Mouse (Mus musculus) brain, embryonic 14.5 days (tissue): ENCODE results near the gene Eef1akmt2. TPM values are rescaled to one million over a fixed set of nuclear protein-coding genes. Genes with fewer than 3 reads are reported as not detected.
A peak's percentile ranks its signal among the peaks of the same experiment; 100 is the strongest.

ENCODE experiments used
- DNase-seq: peaks from one replicate; pipeline ENCODE4 v3.0.0-alpha.2; 2011; ENCODE audit warnings: low read depth
- CTCF ChIP-seq: fragments of 200-500 bp; IDR thresholded peaks from 2 replicates; pipeline ENCODE4 v1.5.1; 2012; ENCODE audit warnings: inconsistent platforms, mild to moderate bottlenecking, moderate library complexity, borderline replicate concordance; ENCODE audit not compliant: insufficient read depth, insufficient read length; ENCODE audit errors: extremely low read depth
- POLR2A ChIP-seq: fragments of 200-500 bp; IDR thresholded peaks from 2 replicates; pipeline ENCODE4 v1.6.1; 2012; ENCODE audit warnings: mild to moderate bottlenecking, inconsistent platforms, borderline replicate concordance; ENCODE audit not compliant: poor library complexity, insufficient read depth, insufficient read length, severe bottlenecking; ENCODE audit errors: extremely low read depth
- polyA plus RNA-seq: library from polyadenylated mRNA; depleted of rRNA; stranded (reverse); fragments of >200 nt; gene quantifications from 2 replicates; pipeline ENCODE4 v1.2.3, GENCODE M21; 2012; rRNA removed

The Eef1akmt2 gene
- polyA plus RNA-seq = 54.4 and 61.7 TPM in 2 replicates

DNA sequence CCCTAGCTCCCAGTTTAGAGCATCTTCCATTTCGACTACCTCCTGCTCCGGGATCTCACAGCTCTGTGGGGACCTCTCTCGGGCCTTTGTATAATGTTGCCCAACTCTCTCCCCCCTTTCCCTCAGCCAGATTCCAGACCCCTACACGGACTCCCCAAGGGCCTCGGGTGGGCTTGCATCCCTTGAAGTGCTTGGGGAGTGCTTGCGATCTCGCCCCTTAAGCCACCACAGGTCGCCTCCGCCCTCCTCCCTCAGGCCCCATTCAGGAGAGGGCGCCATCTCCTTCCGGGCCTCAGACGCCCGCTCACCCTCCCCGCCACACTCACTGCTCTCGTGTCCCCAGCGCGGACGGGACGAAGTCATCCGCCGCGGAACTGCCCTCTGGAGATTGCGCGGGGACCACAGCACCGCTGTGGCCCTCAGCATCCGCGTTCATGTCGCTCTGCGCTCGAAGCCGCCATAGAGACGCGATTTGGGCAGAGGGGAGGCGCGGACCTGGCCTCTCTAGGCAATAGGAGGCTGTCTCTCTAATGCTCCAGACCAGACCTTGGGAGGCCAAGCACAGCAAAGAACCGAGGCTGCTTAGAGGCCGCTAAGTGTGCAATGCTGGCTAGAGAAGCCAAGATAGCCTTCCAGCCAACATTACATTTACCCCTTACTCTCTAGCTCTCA lies at the start of gene Eef1akmt2:
Gene Eef1akmt2 (minus strand): TSS at position 501 of the 672 bp plus-strand sequence.
- TF ChIP-seq CTCF (no peak), POLR2A (peak; percentile 45; the same call in 1 of the 2 replicates)
- peak; percentile 97 for DNase-seq

- no peak for TF ChIP-seq CTCF
- TF ChIP-seq POLR2A = no peak
- no peak for DNase-seq
These were observed 48.5 kb upstream of the Eef1akmt2 start for GRCm38 (mm10) chr7:132900826-132901531.

DNA sequence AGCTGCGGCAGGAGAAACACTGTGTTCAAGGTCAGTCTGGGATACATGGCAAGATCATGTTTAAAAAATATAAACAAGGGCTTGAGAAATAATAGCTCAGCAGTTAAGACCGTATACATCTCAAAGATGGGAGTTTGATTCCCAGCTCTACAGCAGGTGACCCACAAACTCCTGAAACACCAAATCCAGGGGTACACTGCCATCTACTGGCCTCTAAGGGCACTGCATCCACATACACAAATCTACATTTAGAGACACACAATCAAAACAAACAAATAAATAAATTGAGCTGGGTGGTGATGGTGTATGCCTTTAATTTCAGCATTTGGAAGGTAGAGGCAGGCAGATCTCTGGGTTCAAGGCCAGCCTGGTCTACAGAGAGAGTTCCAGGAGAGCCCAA lies 45.8 kb upstream of the Eef1akmt2 start:
- no peak for DNase-seq
- no peak for TF ChIP-seq POLR2A
- peak; percentile 57; the same call in 1 of the 2 replicates for TF ChIP-seq CTCF

- peak; percentile 20; the same call in 1 of the 2 replicates for TF ChIP-seq CTCF
- TF ChIP-seq POLR2A = no peak
- no peak for DNase-seq
These were observed 44.8 kb upstream of the Eef1akmt2 start for GRCm38 (mm10) chr7:132897258-132897657.

- TF ChIP-seq CTCF (no peak), POLR2A (no peak)
These were observed 43.8 kb upstream of the Eef1akmt2 start for GRCm38 (mm10) chr7:132896206-132896815.

DNA sequence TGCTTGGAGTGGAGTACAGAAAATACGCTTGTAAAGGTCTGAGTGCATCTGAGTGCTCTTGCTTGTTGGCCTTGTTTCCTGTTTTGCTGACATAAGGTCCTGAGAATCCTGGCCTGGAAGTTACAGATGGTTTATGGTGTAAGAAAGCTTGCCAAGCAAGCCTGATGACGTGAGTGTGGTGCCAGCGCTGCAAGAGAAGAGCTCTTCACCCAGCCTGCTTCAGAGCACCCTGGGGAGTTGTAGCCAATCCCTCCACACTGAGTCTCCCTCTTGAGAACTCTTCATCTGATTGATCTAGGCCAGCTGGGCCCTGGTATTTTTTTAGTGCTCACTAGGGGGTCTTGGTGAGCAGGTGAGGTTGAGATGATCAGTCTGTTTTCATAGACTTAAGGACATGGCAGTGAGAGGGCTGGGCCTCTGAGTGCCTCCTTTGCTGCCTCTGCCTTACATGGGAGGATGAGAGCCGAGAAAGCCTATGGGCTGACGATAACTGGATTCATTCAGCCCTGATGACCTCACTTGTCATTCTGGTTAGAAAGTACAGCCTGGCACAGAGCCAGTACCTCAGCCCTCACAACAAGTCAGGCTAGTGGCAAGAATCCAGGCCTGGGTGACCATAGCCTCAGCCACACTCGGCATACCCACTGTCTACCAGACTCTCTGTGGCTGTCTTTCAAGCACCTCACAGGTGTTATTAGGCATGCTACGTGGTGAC lies 42.5 kb upstream of the Eef1akmt2 start:
- peak; percentile 31 for DNase-seq
- TF ChIP-seq CTCF (no peak), POLR2A (no peak)

More at GRCm38 (mm10) chr7:132896206-132896815, 43.8 kb upstream of the Eef1akmt2 start:
- DNase-seq = no peak

DNA sequence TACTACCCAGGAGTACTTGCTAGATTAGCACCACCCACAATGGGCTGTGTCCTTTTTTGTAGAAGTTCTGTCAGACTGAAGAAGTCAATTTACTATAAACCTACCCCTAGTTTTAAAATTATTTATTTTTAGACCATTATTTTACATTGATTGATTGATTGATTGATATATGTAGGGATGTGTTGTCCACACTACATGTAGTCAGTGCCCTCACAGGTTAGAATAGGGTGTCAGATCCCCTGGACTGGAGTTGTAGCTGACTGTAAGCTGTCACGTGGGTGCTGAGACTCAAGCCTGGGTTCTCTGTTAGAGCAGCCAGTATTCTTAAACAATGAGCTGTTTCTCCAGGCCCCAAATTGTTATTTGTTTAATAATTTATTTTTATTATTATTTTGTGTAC lies 40.9 kb upstream of the Eef1akmt2 start:
- no peak for TF ChIP-seq POLR2A
- no peak for TF ChIP-seq CTCF
- DNase-seq = no peak

- no peak for TF ChIP-seq CTCF
- TF ChIP-seq POLR2A = no peak
- DNase-seq = no peak
These were observed 40.3 kb upstream of the Eef1akmt2 start for GRCm38 (mm10) chr7:132892806-132893205.

- no peak for DNase-seq
- TF ChIP-seq POLR2A (no peak), CTCF (no peak)
These were observed 39.8 kb upstream of the Eef1akmt2 start for GRCm38 (mm10) chr7:132892311-132892661.

DNA sequence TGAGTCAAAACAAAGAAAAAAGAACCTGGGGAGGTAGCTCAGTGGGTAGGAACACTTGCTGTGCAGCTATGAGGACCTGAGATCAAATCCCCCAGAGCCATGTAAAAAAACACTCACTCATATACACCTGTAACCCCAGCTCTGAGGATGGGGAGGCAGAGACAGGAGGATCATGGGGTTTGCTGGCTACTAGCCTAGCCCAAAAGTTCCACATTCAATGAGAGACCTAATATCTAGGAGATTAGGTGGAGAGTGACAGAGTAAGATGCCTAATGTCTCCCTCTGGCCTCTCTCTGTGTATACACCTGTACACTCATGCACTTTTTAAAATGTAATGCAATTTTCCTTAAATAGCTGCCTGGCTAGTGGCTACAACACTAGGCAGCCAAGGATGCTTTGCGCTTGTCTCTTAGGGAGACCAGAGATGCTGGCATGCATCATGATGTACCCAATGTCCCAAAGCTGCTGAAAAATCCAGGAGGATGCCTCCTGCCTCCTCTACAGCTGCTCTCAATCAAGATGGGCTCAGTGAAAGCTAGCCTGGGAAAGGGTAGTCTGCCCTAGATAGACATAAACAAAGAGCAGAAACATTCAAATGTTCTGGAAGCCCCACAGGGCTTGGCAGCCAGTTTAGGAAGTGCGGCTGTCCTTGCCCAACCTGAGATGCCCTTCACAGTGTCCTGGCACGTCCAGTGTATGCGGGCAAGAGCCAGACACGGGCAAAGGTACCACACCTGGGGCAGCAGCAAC lies 39.3 kb upstream of the Eef1akmt2 start:
- TF ChIP-seq POLR2A (no peak), CTCF (no peak)
- DNase-seq = no peak
